Mouse (Mus musculus): Measurements from ENCODE around the gene Mroh2a.

GRCm38 (mm10) chr1:88192136-88192535, 34.6 kb upstream of the Mroh2a start:
- TF ChIP-seq ZC3H11A (IDR thresholded peaks at IDR 0.05; ENCODE audit: borderline replicate concordance, low read depth, low read length): no peak
- TF ChIP-seq ZNF384 (IDR thresholded peaks at IDR 0.05; ENCODE audit: low read depth, low read length): no peak
- TF ChIP-seq MAFK (IDR thresholded peaks at IDR 0.05; ENCODE audit: insufficient read depth, low read depth, low read length): no peak
- no peak for TF ChIP-seq HCFC1 (IDR thresholded peaks at IDR 0.05; ENCODE audit: borderline replicate concordance, insufficient read depth, low read length)

Data from ES-E14 (cell line).